Mouse (Mus musculus) midbrain, embryonic 14.5 days (tissue): ENCODE results near the gene Gm49486. TPM values are rescaled to one million over a fixed set of nuclear protein-coding genes. Genes with fewer than 3 reads are reported as not detected.

ENCODE experiments used
- ATAC-seq: fragments of 200-750 bp; cut with Nextera tagmentation; 2 replicates; pipeline ENCODE4 v1.8.0; 2017; ENCODE audit warnings: moderate number of reproducible peaks, moderate library complexity; ENCODE audit not compliant: low FRiP score, low TSS enrichment
- DNase-seq: peaks from one replicate; pipeline ENCODE4 v3.0.0-alpha.2; 2015
- H3K27ac ChIP-seq: fragments of 300-500 bp; sonication (generic); replicated peaks from 2 replicates; pipeline ENCODE4 v1.5.1; 2014; ENCODE audit warnings: mild to moderate bottlenecking, low read depth, low read length, moderate library complexity
- H3K27me3 ChIP-seq: fragments of 300-500 bp; sonication (generic); 2 replicates; pipeline ENCODE4 v1.6.1; 2014; ENCODE audit warnings: low read length, control low read depth, mixed read lengths; ENCODE audit not compliant: control insufficient read depth, insufficient read depth
- H3K36me3 ChIP-seq: fragments of 300-500 bp; sonication (generic); 2 replicates; pipeline ENCODE4 v1.6.1; 2014; ENCODE audit warnings: low read length, control low read depth; ENCODE audit not compliant: control insufficient read depth, insufficient read depth
- H3K4me1 ChIP-seq: fragments of 300-500 bp; sonication (generic); 2 replicates; pipeline ENCODE4 v1.6.1; 2014; ENCODE audit warnings: mild to moderate bottlenecking, antibody characterized with exemption, low read length, control low read depth; ENCODE audit not compliant: control insufficient read depth, insufficient read depth
- H3K4me2 ChIP-seq: fragments of 300-500 bp; sonication (generic); 2 replicates; pipeline ENCODE4 v1.6.1; 2014; ENCODE audit warnings: mild to moderate bottlenecking, low read length, moderate library complexity
- H3K4me3 ChIP-seq: fragments of 300-500 bp; sonication (generic); replicated peaks from 2 replicates; pipeline ENCODE4 v1.5.1; 2014; ENCODE audit warnings: low read depth, low read length
- H3K9ac ChIP-seq: fragments of 300-500 bp; sonication (generic); replicated peaks from 2 replicates; pipeline ENCODE4 v1.6.1; 2014; ENCODE audit warnings: mild to moderate bottlenecking, low read length, moderate library complexity
- H3K9me3 ChIP-seq: fragments of 300-500 bp; sonication (generic); 2 replicates; pipeline ENCODE4 v1.6.1; 2016; ENCODE audit warnings: low read length, control low read depth, mixed read lengths; ENCODE audit not compliant: control insufficient read depth
- WGBS: fragments of 180-500 bp; shearing (Covaris S2); extraction: QIAGEN DNeasy Blood & Tissue Kit; methylation state at CpG from one replicate; pipeline ENCODE4 v1.1.7; 2014; 5-methylcytosine and 5-hydroxymethylcytosine counted together
- polyA plus RNA-seq: library from polyadenylated mRNA; unstranded; fragments of >200 nt; fragmentation: Nextera tagmentation; extraction: Ambion mirVana; gene quantifications from 2 replicates; pipeline ENCODE4 v1.2.1, GENCODE M21; 2014

The Gm49486 gene
- polyA plus RNA-seq, 1 experiment from 2014 or later = 1.6 TPM

DNA sequence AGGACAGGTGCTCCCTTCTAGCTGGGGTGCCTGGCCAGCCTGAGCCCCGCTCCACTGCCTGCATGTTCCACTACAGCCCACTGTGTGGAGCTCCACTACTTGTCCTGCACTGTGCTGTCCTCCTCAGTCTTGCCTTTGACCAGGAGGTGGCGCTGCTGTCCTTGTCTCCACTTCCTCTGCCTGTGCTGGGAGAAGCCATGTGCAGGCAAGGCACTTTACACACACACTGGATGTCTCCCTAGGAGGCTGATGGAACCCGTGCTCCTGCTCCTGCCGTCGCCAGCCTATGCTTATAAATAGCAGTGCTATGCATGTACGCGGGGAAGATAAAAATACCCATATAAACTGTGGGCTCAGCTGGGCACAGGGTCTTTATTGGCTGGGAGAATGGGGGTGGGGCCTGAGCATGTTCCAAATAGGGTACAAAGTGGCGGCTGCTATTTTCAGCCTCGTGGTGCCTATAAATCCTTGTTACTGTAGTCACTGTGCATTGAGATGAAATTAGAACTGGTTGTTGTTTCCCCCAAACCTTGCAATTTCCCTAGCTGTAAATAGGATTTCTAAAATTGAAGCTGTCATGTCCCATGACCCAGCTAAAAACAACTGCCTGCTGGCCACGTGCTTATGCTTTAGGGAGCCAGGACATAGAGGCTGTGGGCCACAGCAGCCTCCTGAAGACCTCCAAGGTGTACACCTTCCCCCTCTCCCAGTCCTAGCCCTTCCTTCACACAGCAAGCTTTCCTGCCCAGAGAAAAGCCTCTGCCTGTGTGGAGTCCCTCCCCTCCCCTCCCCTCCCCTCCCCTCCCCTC is 14.2 kb downstream of the Gm49486 start:
- Histone ChIP-seq H3K4me2 (no peak overlapping the region), H3K36me3 (peaks cover 83% of the 10 kb centered on the region), H3K27me3 (no peaks in the 10 kb centered on the region), H3K4me1 (0 out of 2 replicates have a peak, but pooled peaks cover 3% of the 10 kb centered on the region), H3K27ac (no peak overlapping the region), H3K9me3 (no peaks in the 10 kb centered on the region), H3K9ac (no peak overlapping the region; the same call in 1 of the 2 replicates), H3K4me3 (no peak overlapping the region)
- ATAC-seq (peak; percentile 92), DNase-seq (peak; percentile 96)
- 22% methylated on average over 10 of the region's 10 CpGs for WGBS

DNA sequence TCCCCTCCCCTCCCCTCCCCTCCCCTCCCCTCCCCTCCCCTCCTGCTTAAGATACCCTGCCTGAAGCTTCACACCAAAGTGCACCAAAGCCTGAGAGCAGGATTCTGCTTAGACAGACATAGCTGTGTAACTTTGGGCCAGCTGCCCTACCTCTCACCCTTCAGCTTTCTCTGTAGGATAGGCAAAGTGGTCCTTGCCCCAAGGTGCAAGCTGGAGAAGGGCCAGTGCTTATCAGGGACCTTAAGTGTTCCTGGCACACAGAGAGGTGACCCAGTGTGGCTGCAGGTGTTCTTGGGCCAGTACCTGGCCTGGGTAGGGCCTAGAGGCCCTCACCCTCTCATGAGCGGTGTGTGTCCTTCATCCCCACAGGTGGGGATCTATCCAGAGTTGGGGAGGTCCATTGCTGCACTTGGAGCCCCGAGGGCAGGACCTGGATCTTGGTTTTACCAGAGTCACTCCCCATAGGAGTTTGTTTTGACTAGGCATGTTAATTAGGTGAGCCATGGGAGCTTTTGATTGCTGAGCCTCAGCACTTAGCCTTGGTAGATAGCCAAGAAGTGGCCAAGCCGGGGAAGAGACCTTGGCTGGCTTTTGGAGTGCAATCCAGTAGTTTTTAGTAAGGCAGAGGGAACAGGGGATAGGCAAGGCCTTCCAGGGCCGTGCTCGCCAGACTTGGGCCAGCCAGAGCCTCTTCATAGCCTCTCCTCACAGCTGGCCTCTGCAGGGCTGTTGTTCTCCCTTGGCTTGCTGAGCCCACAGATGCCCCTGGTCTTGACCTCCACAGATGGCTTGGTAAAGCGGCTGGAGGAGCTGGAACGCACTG is 15.1 kb downstream of the Gm49486 start:
- no peak for ATAC-seq
- DNase-seq = no peak
- no peak overlapping the region for H3K9ac ChIP-seq
- H3K4me3 ChIP-seq = no peak overlapping the region
- 74% methylated on average over 7 of the region's 7 CpGs for WGBS
- no peak overlapping the region for H3K4me2 ChIP-seq
- H3K27ac ChIP-seq = no peak overlapping the region
- H3K27me3 ChIP-seq = no peaks in the 10 kb centered on the region
- H3K9me3 ChIP-seq = no peaks in the 10 kb centered on the region
- H3K4me1 ChIP-seq = 0 out of 2 replicates have a peak, but pooled peaks cover 3% of the 10 kb centered on the region
- peaks cover 83% of the 10 kb centered on the region for H3K36me3 ChIP-seq

DNA sequence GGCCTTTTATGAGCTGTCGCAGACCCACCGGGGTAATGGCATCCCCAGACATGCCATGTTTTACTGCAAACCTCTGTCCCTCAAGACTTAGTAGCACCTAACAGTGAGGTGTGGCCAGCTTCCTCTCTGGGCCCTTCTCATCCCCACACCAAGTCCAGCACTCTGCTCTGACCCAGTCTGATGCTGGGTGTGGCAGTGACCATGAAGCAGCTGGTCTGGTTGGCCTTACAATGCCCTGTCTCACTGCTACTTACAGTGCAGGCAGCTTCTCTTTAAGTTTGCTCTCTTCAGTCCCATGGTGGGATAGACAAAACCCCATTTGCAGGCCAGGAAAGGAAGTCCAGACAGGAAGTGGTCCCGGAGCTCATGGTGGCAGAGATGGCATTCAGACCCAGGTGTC is 16.1 kb downstream of the Gm49486 start:
- ATAC-seq (no peak), DNase-seq (no peak)
- Histone ChIP-seq H3K4me3 (no peak overlapping the region), H3K9me3 (no peaks in the 10 kb centered on the region), H3K27ac (no peak overlapping the region), H3K36me3 (peaks cover 80% of the 10 kb centered on the region), H3K27me3 (no peaks in the 10 kb centered on the region), H3K4me1 (0 out of 2 replicates have a peak, but pooled peaks cover 3% of the 10 kb centered on the region), H3K9ac (no peak overlapping the region), H3K4me2 (no peak overlapping the region)
- 91% methylated on average over 3 of the region's 3 CpGs for WGBS

DNA sequence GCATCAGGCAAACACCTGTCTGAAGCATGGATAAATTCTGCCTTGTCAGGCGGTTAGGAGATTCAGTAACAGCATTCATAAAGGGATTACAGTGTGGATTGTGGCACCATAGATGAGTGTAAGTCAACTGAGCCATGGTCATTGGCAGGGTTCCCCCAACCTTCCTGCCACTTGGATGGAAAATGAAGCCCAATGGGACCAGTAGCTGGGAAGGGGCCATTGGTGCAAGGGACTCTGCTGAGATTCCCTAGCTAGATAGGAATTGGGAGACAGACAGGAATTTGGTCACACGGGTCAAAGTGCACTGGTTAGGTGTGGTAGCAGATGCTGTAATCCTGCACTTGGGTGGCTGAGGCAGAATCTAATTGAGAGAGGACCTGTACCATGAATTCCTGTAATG is 21.0 kb downstream of the Gm49486 start:
- H3K4me2 ChIP-seq = no peak overlapping the region
- no peak overlapping the region for H3K9ac ChIP-seq
- H3K27ac ChIP-seq = no peak overlapping the region
- H3K4me3 ChIP-seq = no peak overlapping the region
- WGBS = 93% methylated on average over 2 of the region's 2 CpGs
- peaks cover 8% of the 10 kb centered on the region; the same call in 1 of the 2 replicates for H3K4me1 ChIP-seq
- no peaks in the 10 kb centered on the region for H3K9me3 ChIP-seq
- H3K27me3 ChIP-seq = peaks cover 13% of the 10 kb centered on the region
- DNase-seq = no peak
- ATAC-seq = no peak
- peaks cover 47% of the 10 kb centered on the region for H3K36me3 ChIP-seq

DNA sequence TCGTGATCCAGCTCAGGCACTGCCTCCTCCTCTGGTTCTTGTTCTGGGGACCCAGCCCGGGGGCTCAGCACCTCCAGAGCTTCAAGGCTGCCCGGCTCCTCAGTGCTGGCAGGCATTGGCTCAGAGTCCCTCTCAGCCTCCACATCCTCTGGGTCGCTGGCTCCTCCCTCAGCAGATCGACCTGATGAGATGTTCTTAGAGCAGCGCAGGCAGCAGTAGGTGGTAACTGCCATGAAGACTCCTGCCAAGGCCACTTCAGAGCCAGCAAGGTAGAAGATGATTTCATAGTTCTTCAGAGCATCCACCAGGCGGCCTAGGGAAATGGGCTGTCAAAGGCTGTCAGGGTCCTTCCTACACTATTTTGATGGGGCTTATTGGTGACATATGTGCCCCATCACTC is 22.0 kb downstream of the Gm49486 start:
- DNase-seq (no peak), ATAC-seq (no peak)
- Histone ChIP-seq H3K36me3 (peaks cover 37% of the 10 kb centered on the region), H3K4me3 (no peak overlapping the region), H3K27ac (no peak overlapping the region), H3K4me1 (peaks cover 8% of the 10 kb centered on the region; the same call in 1 of the 2 replicates), H3K9me3 (no peaks in the 10 kb centered on the region), H3K27me3 (peaks cover 13% of the 10 kb centered on the region), H3K4me2 (no peak overlapping the region), H3K9ac (no peak overlapping the region)
- 54% methylated on average over 7 of the region's 7 CpGs for WGBS

DNA sequence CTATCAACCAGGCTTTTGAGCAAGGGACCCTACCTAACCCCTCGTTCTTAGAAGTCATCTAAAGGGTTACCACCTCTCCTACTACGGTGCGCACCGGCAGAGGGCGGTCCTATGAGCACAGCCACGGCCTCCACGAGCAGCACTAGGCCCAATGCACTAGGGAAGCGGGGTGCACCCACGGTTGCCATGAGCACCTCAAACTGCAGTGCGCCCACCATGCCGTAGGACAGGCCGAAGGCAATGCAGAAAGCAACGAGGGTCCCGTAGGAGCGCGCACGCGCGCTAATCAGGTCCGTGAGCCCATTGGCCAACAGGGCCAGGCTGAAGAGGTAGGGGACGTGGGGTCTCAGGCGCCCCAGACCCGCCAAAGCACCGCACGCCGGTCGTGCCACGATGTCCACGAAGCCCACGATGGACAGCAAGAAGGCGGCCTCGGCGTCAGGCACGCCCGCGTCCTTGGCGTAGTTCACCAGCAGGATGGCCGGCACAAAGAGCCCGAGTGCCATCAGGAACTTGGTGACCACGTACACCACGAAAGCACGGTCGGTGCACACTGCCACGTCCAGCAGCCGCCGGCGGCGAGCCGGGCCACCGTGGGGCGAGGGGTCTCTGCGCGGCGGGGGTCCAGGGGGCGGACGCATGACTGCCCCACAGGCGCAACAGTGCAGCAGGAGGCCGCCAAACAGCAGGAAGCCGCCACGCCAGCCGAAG is 22.7 kb downstream of the Gm49486 start:
- DNase-seq = peak; percentile 69
- H3K27ac ChIP-seq = no peak overlapping the region
- H3K4me1 ChIP-seq = peaks cover 8% of the 10 kb centered on the region; the same call in 1 of the 2 replicates
- 2% methylated on average over 61 of the region's 61 CpGs for WGBS
- H3K36me3 ChIP-seq = peaks cover 30% of the 10 kb centered on the region
- peak overlapping the region; percentile 66 for H3K4me2 ChIP-seq
- H3K4me3 ChIP-seq = peak overlapping the region; percentile 32
- H3K9ac ChIP-seq = peak overlapping the region; percentile 46
- peak; percentile 50; the same call in 1 of the 2 replicates for ATAC-seq
- H3K27me3 ChIP-seq = peaks cover 13% of the 10 kb centered on the region
- H3K9me3 ChIP-seq = no peaks in the 10 kb centered on the region

DNA sequence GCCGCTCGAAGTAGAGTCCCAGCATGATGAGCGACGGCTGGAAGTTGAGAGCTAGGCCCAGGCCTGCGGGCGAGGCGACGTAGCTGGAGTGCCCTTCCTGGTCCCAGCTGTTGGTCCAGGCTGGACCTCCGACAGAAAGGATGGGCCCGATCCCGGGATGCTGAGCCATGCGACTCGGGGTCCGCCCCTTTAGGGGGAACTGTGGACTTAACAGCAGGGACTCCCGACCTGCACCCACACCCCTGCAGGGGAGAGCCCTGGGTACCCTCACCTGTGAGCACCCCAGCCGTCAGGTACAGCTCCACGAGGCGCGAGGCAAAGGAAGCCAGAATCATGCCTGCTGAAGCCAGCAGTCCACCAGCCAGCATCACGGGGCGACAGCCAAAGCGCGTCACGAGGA is 23.4 kb downstream of the Gm49486 start:
- no peak overlapping the region for H3K27ac ChIP-seq
- peak overlapping the region; percentile 46; the same call in 1 of the 2 replicates for H3K9ac ChIP-seq
- H3K4me3 ChIP-seq = peak overlapping the region; percentile 32
- peaks cover 8% of the 10 kb centered on the region; the same call in 1 of the 2 replicates for H3K4me1 ChIP-seq
- 32% methylated on average over 24 of the region's 24 CpGs for WGBS
- H3K27me3 ChIP-seq = peaks cover 13% of the 10 kb centered on the region
- H3K9me3 ChIP-seq = no peaks in the 10 kb centered on the region
- H3K36me3 ChIP-seq = peaks cover 24% of the 10 kb centered on the region
- DNase-seq = no peak
- peak overlapping the region; percentile 66 for H3K4me2 ChIP-seq
- ATAC-seq = no peak

DNA sequence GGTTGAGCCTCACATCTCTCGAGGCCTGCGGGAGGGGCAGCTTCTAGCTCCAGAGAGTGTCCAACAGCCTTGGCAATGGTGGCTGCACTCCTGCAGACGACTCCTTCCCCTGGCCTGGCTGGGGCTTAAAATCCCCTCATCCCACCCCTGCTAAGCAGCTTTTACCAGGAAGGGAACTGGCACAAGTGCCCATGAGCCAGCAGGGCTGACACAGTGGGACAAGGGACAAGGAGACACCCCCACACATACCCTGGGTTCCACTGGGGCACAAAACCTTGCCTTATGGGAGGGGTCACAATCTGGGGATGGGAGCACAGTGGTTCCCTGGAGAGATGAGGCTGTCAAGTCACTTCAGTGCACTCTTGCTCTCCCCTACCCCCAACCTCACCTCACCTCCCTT is 25.5 kb downstream of the Gm49486 start, which contains the start of gene Slc16a8:
Gene Slc16a8 (minus strand): TSS at position 101 of the 400 bp plus-strand sequence.
- H3K4me3 ChIP-seq = no peak within 1 kb of the TSS
- no peak within 1 kb of the TSS for H3K4me2 ChIP-seq
- H3K9me3 ChIP-seq = no peaks in the 10 kb centered on the region
- H3K36me3 ChIP-seq = peaks cover 3% of the 10 kb centered on the region; the same call in 1 of the 2 replicates
- H3K27me3 ChIP-seq = peaks cover 13% of the 10 kb centered on the region
- no peak within 1 kb of the TSS for H3K9ac ChIP-seq
- ATAC-seq (no peak), DNase-seq (no peak)
- no peak within 1 kb of the TSS for H3K27ac ChIP-seq
- H3K4me1 ChIP-seq = peaks cover 8% of the 10 kb centered on the region; the same call in 1 of the 2 replicates
- WGBS = 34% methylated on average over 3 of the region's 3 CpGs
